Mouse (Mus musculus) kidney, embryonic 16.5 days (tissue): ENCODE measurements around the gene Gm20388. TPM values are rescaled to one million over a fixed set of nuclear protein-coding genes. Genes with fewer than 3 reads are reported as not detected.

Experiments
- ATAC-seq: fragments of 200-750 bp; cut with Nextera tagmentation; 2 replicates; pipeline ENCODE4 v1.8.0; 2017; ENCODE audit warnings: moderate TSS enrichment; ENCODE audit not compliant: low FRiP score, low TSS enrichment
- H3K27ac ChIP-seq: fragments of 300-500 bp; sonication (generic); 2 replicates; pipeline ENCODE4 v1.5.1; 2014; ENCODE audit warnings: low read length
- H3K27me3 ChIP-seq: fragments of 300-500 bp; sonication (generic); 2 replicates; pipeline ENCODE4 v1.6.1; 2014; ENCODE audit warnings: low read length, control low read depth, mixed read lengths; ENCODE audit not compliant: insufficient read depth
- H3K36me3 ChIP-seq: fragments of 300-500 bp; sonication (generic); 2 replicates; pipeline ENCODE4 v1.6.1; 2014; ENCODE audit warnings: low read length, control low read depth, mixed read lengths; ENCODE audit not compliant: insufficient read depth
- H3K4me1 ChIP-seq: fragments of 300-500 bp; sonication (generic); 2 replicates; pipeline ENCODE4 v1.6.1; 2014; ENCODE audit warnings: low read length, control low read depth, mixed read lengths; ENCODE audit not compliant: insufficient read depth
- H3K4me2 ChIP-seq: fragments of 300-500 bp; sonication (generic); replicated peaks from 2 replicates; pipeline ENCODE4 v1.6.1; 2014; ENCODE audit warnings: low read depth, low read length
- H3K4me3 ChIP-seq: fragments of 300-500 bp; sonication (generic); 2 replicates; pipeline ENCODE4 v1.5.1; 2014; ENCODE audit warnings: mild to moderate bottlenecking, low read length
- H3K9ac ChIP-seq: fragments of 300-500 bp; sonication (generic); replicated peaks from 2 replicates; pipeline ENCODE4 v1.6.1; 2014; ENCODE audit warnings: low read length
- H3K9me3 ChIP-seq: fragments of 300-500 bp; sonication (generic); 2 replicates; pipeline ENCODE4 v1.6.1; 2016; ENCODE audit warnings: low read length, control low read depth
- WGBS: fragments of 180-500 bp; shearing (Covaris S2); extraction: QIAGEN DNeasy Blood & Tissue Kit; methylation state at CpG from one replicate; pipeline ENCODE4 v1.1.7; 2014; 5-methylcytosine and 5-hydroxymethylcytosine counted together
- polyA plus RNA-seq: library from polyadenylated mRNA; unstranded; fragments of >200 nt; fragmentation: Nextera tagmentation; extraction: Ambion mirVana; gene quantifications from 2 replicates; pipeline ENCODE4 v1.2.1, GENCODE M21; 2015

Gm20388 gene
- polyA plus RNA-seq, 1 experiment from 2014 or later = 7.7 TPM

- peaks cover 37% of the 10 kb centered on the region for H3K36me3 ChIP-seq
- no peaks in the 10 kb centered on the region for H3K27me3 ChIP-seq
- WGBS = 35% methylated on average over 7 of the region's 7 CpGs
- H3K4me3 ChIP-seq = no peak overlapping the region
- no peak overlapping the region for H3K9ac ChIP-seq
- H3K27ac ChIP-seq = no peak overlapping the region
- H3K4me1 ChIP-seq = peaks cover 54% of the 10 kb centered on the region
- H3K9me3 ChIP-seq = 0 out of 2 replicates have a peak, but pooled peaks cover 6% of the 10 kb centered on the region
- ATAC-seq = no peak
- H3K4me2 ChIP-seq = no peak overlapping the region
These were observed 654.6 kb downstream of the Gm20388 start for GRCm38 (mm10) chr8:120565151-120565711.

DNA sequence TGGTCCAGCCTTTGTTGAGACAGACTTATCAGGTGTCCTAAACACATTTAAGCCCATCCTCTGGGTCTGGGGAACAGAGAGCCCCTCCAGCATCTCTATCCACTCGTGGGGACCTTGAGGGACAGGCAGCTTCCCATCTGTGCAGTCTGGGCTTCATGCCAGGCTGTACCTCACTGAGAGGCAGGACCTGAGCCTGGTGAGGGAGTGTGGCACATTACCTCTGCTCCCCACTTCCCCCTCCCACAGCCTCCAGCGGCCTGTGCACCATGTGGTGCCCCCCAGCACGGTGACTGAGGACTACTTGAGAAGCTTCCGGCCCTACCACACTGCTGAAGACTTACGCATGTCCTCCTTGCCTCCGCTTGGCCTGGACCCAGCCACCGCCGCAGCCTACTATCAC, 656.0 kb downstream of the Gm20388 start:
- peaks cover 50% of the 10 kb centered on the region for H3K36me3 ChIP-seq
- H3K27ac ChIP-seq = no peak overlapping the region
- no peak overlapping the region for H3K4me2 ChIP-seq
- H3K9me3 ChIP-seq = 0 out of 2 replicates have a peak, but pooled peaks cover 6% of the 10 kb centered on the region
- H3K9ac ChIP-seq = no peak overlapping the region
- no peaks in the 10 kb centered on the region for H3K27me3 ChIP-seq
- no peak for ATAC-seq
- WGBS = 85% methylated on average over 8 of the region's 8 CpGs
- H3K4me3 ChIP-seq = no peak overlapping the region
- H3K4me1 ChIP-seq = peaks cover 42% of the 10 kb centered on the region

DNA sequence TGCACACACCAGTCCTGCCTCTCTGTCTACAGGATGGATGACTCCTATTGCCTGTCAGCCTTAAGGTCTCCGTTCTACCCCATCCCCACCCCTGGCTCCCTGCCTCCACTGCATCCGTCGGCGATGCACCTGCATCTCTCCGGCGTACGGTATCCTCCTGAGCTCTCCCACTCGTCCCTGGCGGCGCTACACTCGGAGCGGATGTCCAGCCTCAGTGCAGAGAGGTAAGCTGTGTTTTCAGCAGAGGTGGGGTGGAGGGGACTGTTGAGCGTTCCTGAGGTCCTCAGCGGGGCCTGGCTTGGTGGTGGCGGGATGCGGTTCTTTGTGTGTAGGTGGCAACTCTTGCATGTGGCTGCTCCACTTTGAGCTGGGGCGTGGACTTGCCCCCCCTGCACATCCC, 657.1 kb downstream of the Gm20388 start:
- Histone ChIP-seq H3K4me2 (no peak overlapping the region), H3K27me3 (no peaks in the 10 kb centered on the region), H3K4me3 (no peak overlapping the region), H3K36me3 (peaks cover 60% of the 10 kb centered on the region), H3K4me1 (peaks cover 31% of the 10 kb centered on the region), H3K9me3 (0 out of 2 replicates have a peak, but pooled peaks cover 6% of the 10 kb centered on the region), H3K9ac (no peak overlapping the region), H3K27ac (no peak overlapping the region)
- 94% methylated on average over 17 of the region's 17 CpGs for WGBS
- no peak for ATAC-seq

GRCm38 (mm10) chr8:120568164-120568798, 657.6 kb downstream of the Gm20388 start:
- Histone ChIP-seq H3K4me3 (no peak overlapping the region), H3K4me2 (no peak overlapping the region), H3K4me1 (peaks cover 30% of the 10 kb centered on the region), H3K27ac (no peak overlapping the region), H3K36me3 (peaks cover 66% of the 10 kb centered on the region), H3K27me3 (no peaks in the 10 kb centered on the region), H3K9ac (no peak overlapping the region), H3K9me3 (0 out of 2 replicates have a peak, but pooled peaks cover 6% of the 10 kb centered on the region)
- 95% methylated on average over 37 of the region's 37 CpGs for WGBS
- no peak for ATAC-seq

DNA sequence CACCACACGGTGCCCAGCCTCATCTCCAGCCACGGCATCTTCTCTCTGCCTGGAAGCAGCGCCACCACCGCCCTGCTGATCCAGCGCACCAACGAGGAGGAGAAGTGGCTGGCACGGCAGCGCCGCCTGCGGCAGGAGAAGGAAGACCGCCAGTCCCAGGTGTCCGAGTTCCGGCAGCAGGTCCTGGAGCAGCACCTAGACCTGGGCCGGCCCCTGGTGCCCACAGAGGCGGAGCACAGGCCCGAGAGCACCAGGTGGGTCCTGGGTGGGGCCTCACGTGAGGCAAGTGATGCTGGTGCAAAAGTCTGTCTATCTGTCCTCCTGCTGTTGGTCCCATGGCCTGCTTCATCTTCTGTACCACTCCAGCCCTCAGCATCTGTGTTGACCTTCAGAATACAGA, 658.5 kb downstream of the Gm20388 start:
- no peak overlapping the region for H3K27ac ChIP-seq
- H3K36me3 ChIP-seq = peaks cover 74% of the 10 kb centered on the region
- H3K4me3 ChIP-seq = no peak overlapping the region
- 0 out of 2 replicates have a peak, but pooled peaks cover 6% of the 10 kb centered on the region for H3K9me3 ChIP-seq
- ATAC-seq = no peak
- no peak overlapping the region for H3K4me2 ChIP-seq
- H3K4me1 ChIP-seq = peaks cover 30% of the 10 kb centered on the region
- 93% methylated on average over 14 of the region's 17 CpGs for WGBS
- H3K27me3 ChIP-seq = no peaks in the 10 kb centered on the region
- H3K9ac ChIP-seq = no peak overlapping the region

DNA sequence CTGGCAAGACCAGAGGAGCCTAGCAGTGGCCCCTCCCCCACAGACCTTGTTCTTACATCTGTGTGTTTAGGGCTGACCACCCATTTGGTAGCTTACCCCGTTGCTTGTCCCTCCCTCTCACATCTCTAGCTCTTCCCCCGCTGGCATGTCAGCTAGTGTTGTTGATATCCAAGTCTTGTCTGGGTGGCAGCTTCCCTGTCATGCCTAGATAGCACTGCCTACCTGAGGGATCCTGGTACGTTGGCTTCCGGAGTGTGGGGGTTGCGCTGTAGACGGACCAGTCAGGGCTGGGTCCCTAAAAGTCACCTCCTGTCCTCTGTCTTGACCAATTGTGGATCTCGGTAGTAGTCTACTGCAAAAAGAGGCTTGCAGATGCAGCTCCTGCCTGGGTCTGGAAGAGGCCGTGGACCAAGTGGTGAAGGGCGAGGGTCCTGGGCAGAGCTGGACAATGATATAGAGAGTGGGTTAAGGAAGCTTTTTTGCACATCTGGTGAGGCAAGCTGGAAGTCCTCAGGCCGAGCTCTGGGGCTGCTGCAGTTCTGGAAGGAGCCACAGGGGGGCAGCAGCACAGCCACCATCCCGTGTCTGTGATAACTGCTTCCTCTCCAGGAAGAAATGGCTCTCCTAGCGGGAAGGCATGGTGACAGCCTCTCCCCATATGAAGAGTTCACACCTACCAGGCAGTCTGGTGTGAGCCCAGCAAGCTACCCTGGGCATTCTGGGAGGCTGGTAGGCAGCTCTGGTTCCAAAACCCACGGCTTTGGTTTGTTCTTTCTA, 659.5 kb downstream of the Gm20388 start:
- no peak; the same call in 1 of the 2 replicates for ATAC-seq
- Histone ChIP-seq H3K9me3 (0 out of 2 replicates have a peak, but pooled peaks cover 6% of the 10 kb centered on the region), H3K36me3 (peaks cover 84% of the 10 kb centered on the region), H3K4me1 (peaks cover 29% of the 10 kb centered on the region), H3K4me2 (no peak overlapping the region), H3K27me3 (no peaks in the 10 kb centered on the region), H3K27ac (no peak overlapping the region), H3K9ac (no peak overlapping the region), H3K4me3 (no peak overlapping the region)
- 54% methylated on average over 13 of the region's 13 CpGs for WGBS

DNA sequence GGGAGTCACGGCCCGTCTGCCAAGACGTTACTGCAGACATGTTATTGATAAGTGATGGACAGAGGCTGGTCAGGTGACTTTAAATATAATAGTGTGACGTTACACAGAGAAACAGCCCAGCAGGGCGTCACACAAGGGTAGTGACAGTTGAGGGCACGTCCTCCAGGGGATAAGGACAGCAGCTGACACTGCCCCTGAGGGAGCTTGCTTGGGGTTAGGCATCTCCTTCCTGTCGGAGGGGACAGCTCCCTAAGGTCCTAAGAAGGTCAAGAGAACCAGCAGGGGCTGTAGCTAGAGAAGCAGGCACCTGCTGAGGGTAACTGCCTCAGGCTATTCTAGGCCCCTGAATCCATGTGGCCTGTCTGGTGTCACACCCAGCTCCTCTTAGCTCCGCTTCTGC, 660.9 kb downstream of the Gm20388 start:
- Histone ChIP-seq H3K4me2 (no peak overlapping the region), H3K9me3 (0 out of 2 replicates have a peak, but pooled peaks cover 6% of the 10 kb centered on the region), H3K27ac (no peak overlapping the region), H3K4me3 (no peak overlapping the region), H3K4me1 (peaks cover 35% of the 10 kb centered on the region), H3K36me3 (peaks cover 94% of the 10 kb centered on the region), H3K9ac (no peak overlapping the region), H3K27me3 (no peaks in the 10 kb centered on the region)
- ATAC-seq = no peak
- WGBS = 86% methylated on average over 8 of the region's 8 CpGs

DNA sequence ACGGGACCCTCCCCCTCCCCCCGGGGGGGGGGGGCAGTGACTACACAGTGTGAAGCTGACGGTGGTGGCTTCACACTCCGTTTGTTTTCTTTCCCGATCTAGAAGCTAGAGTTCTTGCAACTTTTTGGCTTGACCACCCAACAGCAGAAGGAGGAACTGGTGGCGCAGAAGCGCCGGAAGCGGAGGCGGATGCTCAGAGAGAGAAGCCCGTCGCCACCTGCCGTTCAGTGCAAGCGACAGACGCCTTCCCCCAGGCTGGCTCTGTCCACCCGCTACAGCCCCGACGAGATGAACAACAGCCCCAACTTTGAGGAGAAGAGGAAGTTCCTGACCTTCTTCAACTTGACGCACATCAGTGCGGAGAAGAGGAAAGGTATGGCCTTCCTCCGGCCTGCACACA, 661.9 kb downstream of the Gm20388 start:
- peaks cover 93% of the 10 kb centered on the region for H3K36me3 ChIP-seq
- H3K9me3 ChIP-seq = 0 out of 2 replicates have a peak, but pooled peaks cover 6% of the 10 kb centered on the region
- H3K4me3 ChIP-seq = no peak overlapping the region
- H3K9ac ChIP-seq = no peak overlapping the region
- no peaks in the 10 kb centered on the region for H3K27me3 ChIP-seq
- no peak for ATAC-seq
- peaks cover 35% of the 10 kb centered on the region for H3K4me1 ChIP-seq
- H3K4me2 ChIP-seq = no peak overlapping the region
- 79% methylated on average over 21 of the region's 21 CpGs for WGBS
- H3K27ac ChIP-seq = no peak overlapping the region

- H3K27ac ChIP-seq = no peak overlapping the region
- WGBS = 63% methylated on average over 11 of the region's 11 CpGs
These were observed 663.2 kb downstream of the Gm20388 start for GRCm38 (mm10) chr8:120573866-120574265.

More at GRCm38 (mm10) chr8:120573866-120574265, 663.2 kb downstream of the Gm20388 start:
- no peak for ATAC-seq
- H3K4me3 ChIP-seq = no peak overlapping the region
- no peaks in the 10 kb centered on the region for H3K9me3 ChIP-seq
- H3K4me2 ChIP-seq = no peak overlapping the region
- peaks cover 93% of the 10 kb centered on the region for H3K36me3 ChIP-seq
- no peaks in the 10 kb centered on the region for H3K27me3 ChIP-seq
- peaks cover 35% of the 10 kb centered on the region for H3K4me1 ChIP-seq
- H3K9ac ChIP-seq = no peak overlapping the region
